Mouse (Mus musculus) lung, postnatal 0 days (tissue): ENCODE measurements around the gene Gm21992.

ENCODE experiments used
- CTCF ChIP-seq: IDR thresholded peaks from 2 replicates; pipeline ENCODE4 v1.5.1; 2016; ENCODE audit warnings: antibody characterized with exemption, mild to moderate bottlenecking
- EP300 ChIP-seq: IDR thresholded peaks from 2 replicates; pipeline ENCODE4 v1.6.1; 2016; ENCODE audit warnings: antibody characterized with exemption, mild to moderate bottlenecking, control low read depth

- TF ChIP-seq EP300 = no peak
- no peak for TF ChIP-seq CTCF
Measured at GRCm38 (mm10) chr19:4797846-4798245, 13.6 kb downstream of the Gm21992 start.
